Mouse (Mus musculus): ENCODE measurements at regions not wholly inside any gene's neighbourhood (a gene's known extent, or its start where the extent isn't known, plus 50 kb on each side); places are given as distances from the start of the nearest gene placed in this dataset.

DNA sequence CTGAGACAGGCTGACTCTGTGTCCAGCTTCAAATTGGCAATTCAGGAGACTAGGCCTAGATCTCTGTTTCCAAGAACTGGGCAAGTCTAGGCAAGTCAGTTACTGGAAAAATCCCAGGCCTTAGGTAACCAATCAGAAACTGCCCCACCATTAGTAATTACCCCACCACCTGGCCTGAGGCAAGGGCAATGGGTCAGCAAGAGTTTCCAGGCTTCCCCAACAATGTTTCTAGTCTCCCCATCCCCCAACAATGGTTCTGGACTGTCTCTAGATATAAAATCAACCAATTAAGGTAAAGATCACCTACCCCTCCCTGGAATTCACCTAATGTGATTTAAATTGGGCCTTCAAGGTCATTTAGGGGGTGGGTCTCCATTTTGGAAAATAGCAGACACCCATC is 734.0 kb downstream of the Rps29 start:
- TF ChIP-seq CTCF (IDR thresholded peaks at IDR 0.05; ENCODE audit: borderline replicate concordance, extremely low read depth, insufficient read depth, insufficient read length) (no peak), POLR2A (IDR thresholded peaks at IDR 0.05; ENCODE audit: borderline replicate concordance, extremely low read depth, insufficient read depth, insufficient read length, poor library complexity, severe bottlenecking) (no peak)

Data from brain, embryonic 14.5 days (tissue).